Mouse (Mus musculus) thymus, postnatal 0 days (tissue): ENCODE data around the gene Fat3. TPM values are rescaled to one million over a fixed set of nuclear protein-coding genes. Genes with fewer than 3 reads are reported as not detected.

Experiments
- DNase-seq: peaks from one replicate; pipeline ENCODE4 v3.0.0-alpha.2; 2015; ENCODE audit warnings: low spot score
- polyA plus RNA-seq: library from polyadenylated mRNA; unstranded; fragments of >200 nt; fragmentation: Nextera tagmentation; extraction: Ambion mirVana; gene quantifications from 2 replicates; pipeline ENCODE4 v1.2.1, GENCODE M21; 2015

Gene Fat3
- polyA plus RNA-seq, 1 experiment from 2014 or later = 0.30 TPM

GRCm38 (mm10) chr9:15903948-15904750, 596.9 kb downstream of the Fat3 start:
- DNase-seq = no peak

GRCm38 (mm10) chr9:15898112-15898511, 603.0 kb downstream of the Fat3 start:
- no peak for DNase-seq

GRCm38 (mm10) chr9:15886756-15887155, 614.3 kb downstream of the Fat3 start:
- DNase-seq = no peak

- DNase-seq = no peak
These were observed 620.3 kb downstream of the Fat3 start for GRCm38 (mm10) chr9:15880754-15881153.

- DNase-seq = peak; percentile 47
These were observed 620.9 kb downstream of the Fat3 start for GRCm38 (mm10) chr9:15880160-15880603.

- no peak for DNase-seq
These were observed 626.5 kb downstream of the Fat3 start, which contains the start of gene Mtnr1b for GRCm38 (mm10) chr9:15874506-15875160. Gene Mtnr1b (minus strand): TSS chr9:15874556.

- no peak for DNase-seq
These were observed 631.1 kb downstream of the Fat3 start for GRCm38 (mm10) chr9:15870013-15870412.

GRCm38 (mm10) chr9:15869456-15869855, 631.6 kb downstream of the Fat3 start:
- DNase-seq = no peak

- DNase-seq = no peak
These were observed 634.6 kb downstream of the Fat3 start for GRCm38 (mm10) chr9:15866280-15867072.

GRCm38 (mm10) chr9:15861402-15861801, 639.7 kb downstream of the Fat3 start:
- DNase-seq = no peak
